Mouse (Mus musculus): ENCODE results near the gene Sdhd. TPM values are rescaled to one million over a fixed set of nuclear protein-coding genes. Genes with fewer than 3 reads are reported as not detected.

Sdhd gene
- polyA plus RNA-seq, 1 experiment from 2014 or later: 363 TPM

- Histone ChIP-seq H3K4me1 (no peaks in the 10 kb centered on the region), H3K9me3 (replicated peaks) (no peaks in the 10 kb centered on the region), H3K27ac (no peak overlapping the region), H3K9ac (no peak overlapping the region), H3K4me2 (no peak overlapping the region), H3K27me3 (no peaks in the 10 kb centered on the region), H3K36me3 (no peaks in the 10 kb centered on the region), H3K4me3 (replicated peaks) (no peak overlapping the region)
- ATAC-seq (replicated peaks; ENCODE audit: low FRiP score): no peak
- WGBS: 83% methylated on average over 4 of the region's 4 CpGs
Measured at GRCm38 (mm10) chr9:50548936-50549335, 54.7 kb downstream of the Sdhd start.

- 37% methylated on average over 5 of the region's 5 CpGs for WGBS
- no peaks in the 10 kb centered on the region for H3K36me3 ChIP-seq
- no peak for ATAC-seq (replicated peaks; ENCODE audit: low FRiP score)
- H3K9me3 ChIP-seq (replicated peaks): no peaks in the 10 kb centered on the region
- H3K27me3 ChIP-seq: no peaks in the 10 kb centered on the region
- no peak overlapping the region for H3K9ac ChIP-seq
- H3K4me1 ChIP-seq: no peaks in the 10 kb centered on the region
- H3K27ac ChIP-seq: no peak overlapping the region
- H3K4me2 ChIP-seq: no peak overlapping the region
- no peak overlapping the region for H3K4me3 ChIP-seq (replicated peaks)
Measured at GRCm38 (mm10) chr9:50547859-50548478, 55.6 kb downstream of the Sdhd start.

Other genes starting within 250 kb of the Sdhd start
- 24.8 TPM in 2 replicates for gene Plet1, start 109.3 kb downstream of the Sdhd start, polyA plus RNA-seq (2015; fragmentation: Nextera tagmentation; extraction: Ambion mirVana)
- 88.2 and 94.1 TPM in 2 replicates for gene Pts, start 75.1 kb downstream of the Sdhd start, polyA plus RNA-seq (2015; fragmentation: Nextera tagmentation; extraction: Ambion mirVana)
- gene Il18, start 49.0 kb downstream of the Sdhd start, polyA plus RNA-seq (2015; fragmentation: Nextera tagmentation; extraction: Ambion mirVana): 1.7 and 3.0 TPM in 2 replicates
- gene Bco2, start 48.6 kb downstream of the Sdhd start, polyA plus RNA-seq (2015; fragmentation: Nextera tagmentation; extraction: Ambion mirVana): 0.08 and 0.12 TPM in 2 replicates
- 0.18 TPM in 1 of 2 replicates, not detected in the other for gene Tex12, start 42.5 kb downstream of the Sdhd start, polyA plus RNA-seq (2015; fragmentation: Nextera tagmentation; extraction: Ambion mirVana)
- 259 and 296 TPM in 2 replicates for gene Timm8b, start 98 bp upstream of the Sdhd start, polyA plus RNA-seq (2015; fragmentation: Nextera tagmentation; extraction: Ambion mirVana)
- gene Pih1d2, start 13.5 kb upstream of the Sdhd start, polyA plus RNA-seq (2015; fragmentation: Nextera tagmentation; extraction: Ambion mirVana): 4.9 and 5.6 TPM in 2 replicates
- 22.1 and 24.8 TPM in 2 replicates for gene Nkapd1, start 13.7 kb upstream of the Sdhd start, polyA plus RNA-seq (2015; fragmentation: Nextera tagmentation; extraction: Ambion mirVana)
- 60.4 and 67.2 TPM in 2 replicates for gene Dlat, start 56.0 kb upstream of the Sdhd start, polyA plus RNA-seq (2015; fragmentation: Nextera tagmentation; extraction: Ambion mirVana)
- gene Dixdc1, start 135.7 kb upstream of the Sdhd start, polyA plus RNA-seq (2015; fragmentation: Nextera tagmentation; extraction: Ambion mirVana): 8.3 and 8.5 TPM in 2 replicates
- 8.9 and 9.2 TPM in 2 replicates for gene 2310030G06Rik, start 142.7 kb upstream of the Sdhd start, polyA plus RNA-seq (2015; fragmentation: Nextera tagmentation; extraction: Ambion mirVana)
- 53.1 and 59.0 TPM in 2 replicates for gene Cryab, start 147.5 kb upstream of the Sdhd start, polyA plus RNA-seq (2015; fragmentation: Nextera tagmentation; extraction: Ambion mirVana)
- 8.1 and 10.5 TPM in 2 replicates for gene Hspb2, start 148.5 kb upstream of the Sdhd start, polyA plus RNA-seq (2015; fragmentation: Nextera tagmentation; extraction: Ambion mirVana)
- 10.9 and 11.7 TPM in 2 replicates for gene Fdxacb1, start 164.4 kb upstream of the Sdhd start, polyA plus RNA-seq (2015; fragmentation: Nextera tagmentation; extraction: Ambion mirVana)
- gene Alg9, start 171.2 kb upstream of the Sdhd start, polyA plus RNA-seq (2015; fragmentation: Nextera tagmentation; extraction: Ambion mirVana): 35.6 and 35.9 TPM in 2 replicates
- 30.1 and 35.0 TPM in 2 replicates for gene 1110032A03Rik, start 171.7 kb upstream of the Sdhd start, polyA plus RNA-seq (2015; fragmentation: Nextera tagmentation; extraction: Ambion mirVana)
- gene Ppp2r1b, start 241.5 kb upstream of the Sdhd start, polyA plus RNA-seq (2015; fragmentation: Nextera tagmentation; extraction: Ambion mirVana): 74.8 and 75.6 TPM in 2 replicates

Data from kidney, embryonic 15.5 days (tissue).